Mouse (Mus musculus): ENCODE results near the gene Rnls. TPM values are rescaled to one million over a fixed set of nuclear protein-coding genes. Genes with fewer than 3 reads are reported as not detected.

Gene Rnls
- total and polyA plus RNA-seq, 3 experiments = 1.7 to 3.7 (median 2.8) TPM

DNA sequence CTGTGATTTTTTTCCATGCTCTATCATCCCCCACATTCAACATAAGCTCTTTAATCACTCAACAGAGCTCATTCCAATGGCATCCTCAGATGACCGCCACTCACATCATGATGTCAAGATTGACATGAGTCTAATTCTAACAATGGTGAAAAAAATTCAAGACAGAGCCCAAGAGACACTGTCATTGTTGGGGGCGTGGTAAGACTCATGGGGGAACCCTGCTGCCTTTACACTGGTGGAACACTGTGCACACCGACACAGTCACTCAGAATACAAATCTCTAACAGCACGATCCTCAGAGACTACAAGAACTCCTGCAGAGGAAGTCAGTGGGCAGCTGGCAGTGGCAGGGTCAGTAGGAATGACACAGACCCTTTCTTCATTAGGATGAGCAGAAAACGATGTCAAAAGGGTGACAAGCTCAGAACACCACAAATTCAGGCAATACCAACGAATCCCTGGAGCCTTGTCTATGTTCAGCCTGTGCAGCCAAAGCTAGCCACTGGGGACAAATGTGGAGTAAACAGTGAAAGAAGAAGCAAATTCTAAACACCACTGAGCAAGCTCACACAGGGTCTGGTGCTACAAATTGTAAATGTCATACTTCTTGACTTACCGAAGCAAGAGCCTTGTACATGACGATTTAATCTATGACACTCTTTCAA, 277.3 kb downstream of the Rnls start:
- H3K9ac ChIP-seq (ENCODE audit: insufficient read depth, low read depth) = no peak overlapping the region
- H3K4me2 ChIP-seq (ENCODE audit: insufficient read depth, low read depth, poor library complexity, severe bottlenecking) = no peak overlapping the region
- no peaks in the 10 kb centered on the region for H3K36me3 ChIP-seq (replicated peaks in 1 of 2; ENCODE audit: control insufficient read depth in 1 of 2, insufficient read depth in 1 of 2, low read length in 1 of 2)
- no peak for TF ChIP-seq RAD21 (IDR thresholded peaks at IDR 0.05; ENCODE audit: low read depth, low read length)
- H3K4me1 ChIP-seq (ENCODE audit: control insufficient read depth in 1 of 2, insufficient read depth in 2 of 2) = peaks cover 4 to 22% of the 10 kb centered on the region in 2 experiments; a peak in 3 of 4 replicates
- in situ Hi-C loops (cut with MboI; ENCODE audit: low pct_ligation_motif_present, low pct_unique_long_range_greater_than_20kb, low sequenced_read_pairs) (loop anchor here (5.0 to 25.0 kb wide), 2 partner anchors 113 to 352 kb away; partner anchors contain the start of gene Pten), dilution Hi-C loops (cut with MboI; ENCODE audit: extremely low pct_ligation_motif_present, extremely low pct_unique_long_range_greater_than_20kb, low sequenced_read_pairs) (no loop called here)
- no peak overlapping the region for H3K4me3 ChIP-seq (replicated peaks in 1 of 3; ENCODE audit: low read depth in 2 of 3, low read length in 2 of 3, poor library complexity in 1 of 3)
- no peaks in the 10 kb centered on the region for H3K27me3 ChIP-seq (replicated peaks)
- H3K79me2 ChIP-seq (replicated peaks; ENCODE audit: control insufficient read depth, extremely low read depth, insufficient read depth, poor library complexity, severe bottlenecking) = no peaks in the 10 kb centered on the region
- no peak for DNase-seq (ENCODE audit: extremely low read depth)
- H3K27ac ChIP-seq (ENCODE audit: insufficient read depth, low read depth) = no peak overlapping the region
- H3K9me3 ChIP-seq (replicated peaks; ENCODE audit: low read length) = no peaks in the 10 kb centered on the region

- in situ Hi-C loops (cut with MboI; ENCODE audit: low pct_ligation_motif_present, low pct_unique_long_range_greater_than_20kb, low sequenced_read_pairs) = loop anchor here (25.0 kb wide), 1 partner anchor 351 kb away; the partner anchor contains the start of gene Pten
- dilution Hi-C loops (cut with MboI; ENCODE audit: extremely low pct_ligation_motif_present, extremely low pct_unique_long_range_greater_than_20kb, low sequenced_read_pairs) = no loop called here
These were observed 278.3 kb downstream of the Rnls start for GRCm38 (mm10) chr19:33113746-33114145.

GRCm38 (mm10) chr19:33110404-33110803, 281.7 kb downstream of the Rnls start:
- Histone ChIP-seq H3K36me3 (replicated peaks in 1 of 2; ENCODE audit: control insufficient read depth in 1 of 2, insufficient read depth in 1 of 2, low read length in 1 of 2) (no peaks in the 10 kb centered on the region), H3K9me3 (replicated peaks; ENCODE audit: low read length) (no peaks in the 10 kb centered on the region), H3K9ac (ENCODE audit: insufficient read depth, low read depth) (no peak overlapping the region), H3K79me2 (replicated peaks; ENCODE audit: control insufficient read depth, extremely low read depth, insufficient read depth, poor library complexity, severe bottlenecking) (no peaks in the 10 kb centered on the region), H3K27ac (ENCODE audit: insufficient read depth, low read depth) (no peak overlapping the region), H3K4me3 (replicated peaks in 1 of 3; ENCODE audit: low read depth in 2 of 3, low read length in 2 of 3, poor library complexity in 1 of 3) (no peak overlapping the region), H3K27me3 (replicated peaks) (peaks cover 2% of the 10 kb centered on the region), H3K4me1 (ENCODE audit: control insufficient read depth in 1 of 2, insufficient read depth in 2 of 2) (peaks cover 8 to 24% of the 10 kb centered on the region in 2 experiments; a peak in 3 of 4 replicates), H3K4me2 (ENCODE audit: insufficient read depth, low read depth, poor library complexity, severe bottlenecking) (no peak overlapping the region)
- dilution Hi-C loops (cut with MboI; ENCODE audit: extremely low pct_ligation_motif_present, extremely low pct_unique_long_range_greater_than_20kb, low sequenced_read_pairs) = no loop called here
- in situ Hi-C loops (cut with MboI; ENCODE audit: low pct_ligation_motif_present, low pct_unique_long_range_greater_than_20kb, low sequenced_read_pairs) = loop anchor here (25.0 kb wide), 1 partner anchor 348 kb away; the partner anchor contains the start of gene Pten
- TF ChIP-seq ETS1 (conservative IDR thresholded peaks at IDR 0.05; ENCODE audit: low read depth, low read length) (no peak), MAZ (IDR thresholded peaks at IDR 0.05; ENCODE audit: low read depth, low read length) (no peak), TBP (conservative IDR thresholded peaks at IDR 0.05; ENCODE audit: low read depth, low read length) (no peak), TCF12 (IDR thresholded peaks at IDR 0.05; ENCODE audit: low read depth, low read length) (no peak), JUND (conservative IDR thresholded peaks at IDR 0.05; ENCODE audit: low read depth, low read length) (no peak), MYC (IDR thresholded peaks at IDR 0.05; ENCODE audit: low read depth, low read length) (no peak), KAT2A (IDR thresholded peaks at IDR 0.05; ENCODE audit: insufficient replicate concordance, low read length) (no peak), ELF1 (IDR thresholded peaks at IDR 0.05; ENCODE audit: low read depth, low read length) (no peak), USF1 (IDR thresholded peaks at IDR 0.05; ENCODE audit: low read depth, low read length) (no peak), HCFC1 (IDR thresholded peaks at IDR 0.05; ENCODE audit: low read depth, low read length) (no peak), USF2 (conservative IDR thresholded peaks at IDR 0.05; ENCODE audit: low read depth, low read length) (no peak), MAFK (IDR thresholded peaks at IDR 0.05; ENCODE audit: insufficient replicate concordance, low read length) (no peak), MXI1 (IDR thresholded peaks at IDR 0.05; ENCODE audit: low read depth, low read length) (no peak), ZC3H11A (IDR thresholded peaks at IDR 0.05; ENCODE audit: low read depth, low read length) (no peak), CTCF (conservative IDR thresholded peaks at IDR 0.05 in 1 of 2, IDR thresholded peaks at IDR 0.05 in 1 of 2; ENCODE audit: low read depth in 2 of 2, low read length in 2 of 2) (no peak)
- DNase-seq (ENCODE audit: extremely low read depth) = no peak

More at GRCm38 (mm10) chr19:33113746-33114145, 278.3 kb downstream of the Rnls start:
- H3K4me3 ChIP-seq (replicated peaks in 1 of 3; ENCODE audit: low read depth in 2 of 3, low read length in 2 of 3, poor library complexity in 1 of 3) = no peak overlapping the region
- no peak overlapping the region for H3K27ac ChIP-seq (ENCODE audit: insufficient read depth, low read depth)
- no peak overlapping the region for H3K4me2 ChIP-seq (ENCODE audit: insufficient read depth, low read depth, poor library complexity, severe bottlenecking)
- no peaks in the 10 kb centered on the region for H3K9me3 ChIP-seq (replicated peaks; ENCODE audit: low read length)
- H3K9ac ChIP-seq (ENCODE audit: insufficient read depth, low read depth) = no peak overlapping the region
- DNase-seq (ENCODE audit: extremely low read depth) = no peak
- H3K27me3 ChIP-seq (replicated peaks) = no peaks in the 10 kb centered on the region
- TF ChIP-seq ETS1 (conservative IDR thresholded peaks at IDR 0.05; ENCODE audit: low read depth, low read length) (no peak), USF2 (conservative IDR thresholded peaks at IDR 0.05; ENCODE audit: low read depth, low read length) (no peak), MYC (IDR thresholded peaks at IDR 0.05; ENCODE audit: low read depth, low read length) (no peak), SMC3 (IDR thresholded peaks at IDR 0.05; ENCODE audit: low read depth, low read length) (no peak), BHLHE40 (IDR thresholded peaks at IDR 0.05; ENCODE audit: low read depth, low read length) (no peak), ZC3H11A (IDR thresholded peaks at IDR 0.05; ENCODE audit: low read depth, low read length) (no peak), POLR2A (IDR thresholded peaks at IDR 0.05; ENCODE audit: low read depth, low read length) (no peak), NELFE (IDR thresholded peaks at IDR 0.05; ENCODE audit: low read depth, low read length) (no peak), MAZ (IDR thresholded peaks at IDR 0.05; ENCODE audit: low read depth, low read length) (no peak), ELF1 (IDR thresholded peaks at IDR 0.05; ENCODE audit: low read depth, low read length) (no peak), GABPA (IDR thresholded peaks at IDR 0.05; ENCODE audit: insufficient replicate concordance, low read depth, low read length) (no peak), POLR2AphosphoS2 (IDR thresholded peaks at IDR 0.05; ENCODE audit: low read depth, low read length) (no peak), RCOR1 (conservative IDR thresholded peaks at IDR 0.05; ENCODE audit: low read depth, low read length) (no peak), CHD2 (IDR thresholded peaks at IDR 0.05; ENCODE audit: low read length) (no peak), E2F4 (IDR thresholded peaks at IDR 0.05; ENCODE audit: insufficient replicate concordance, low read depth, low read length) (no peak)
- peaks cover 8 to 22% of the 10 kb centered on the region in 2 experiments; a peak in 3 of 4 replicates for H3K4me1 ChIP-seq (ENCODE audit: control insufficient read depth in 1 of 2, insufficient read depth in 2 of 2)
- no peaks in the 10 kb centered on the region for H3K36me3 ChIP-seq (replicated peaks in 1 of 2; ENCODE audit: control insufficient read depth in 1 of 2, insufficient read depth in 1 of 2, low read length in 1 of 2)
- H3K79me2 ChIP-seq (replicated peaks; ENCODE audit: control insufficient read depth, extremely low read depth, insufficient read depth, poor library complexity, severe bottlenecking) = no peaks in the 10 kb centered on the region

All from CH12.LX (cell line).